Mouse (Mus musculus) myocyte (in vitro differentiated cells): ENCODE measurements around the gene St5. TPM values are rescaled to one million over a fixed set of nuclear protein-coding genes. Genes with fewer than 3 reads are reported as not detected.

Source experiments
- H3K27me3 ChIP-seq: one replicate; pipeline ENCODE4 v1.6.1; 2011; ENCODE audit not compliant: control insufficient read depth, insufficient read depth, insufficient read length
- H3K36me3 ChIP-seq: one replicate; pipeline ENCODE4 v1.6.1; 2011; ENCODE audit not compliant: control insufficient read depth, insufficient read depth
- H3K4me2 ChIP-seq: one replicate; pipeline ENCODE4 v1.6.1; 2011; ENCODE audit warnings: low read depth, control low read depth
- H3K4me3 ChIP-seq: one replicate; pipeline ENCODE4 v1.5.1; 2011; ENCODE audit warnings: mild to moderate bottlenecking, control low read depth, moderate library complexity
- H3K79me2 ChIP-seq: one replicate; pipeline ENCODE4 v1.6.1; 2011; ENCODE audit not compliant: control insufficient read depth, insufficient read depth
- H3ac ChIP-seq: one replicate; pipeline ENCODE4 v1.6.1; 2011; ENCODE audit not compliant: control insufficient read depth, insufficient read length
- CEBPB ChIP-seq: IDR thresholded peaks from 2 replicates; pipeline ENCODE4 v1.6.1; 2011; ENCODE audit warnings: mild to moderate bottlenecking, moderate library complexity; ENCODE audit not compliant: poor library complexity, insufficient read depth, severe bottlenecking
- E2F4 ChIP-seq: IDR thresholded peaks from one replicate; pipeline ENCODE4 v1.6.1; 2011; ENCODE audit warnings: mild to moderate bottlenecking, control low read depth, moderate library complexity; ENCODE audit not compliant: insufficient read depth
- MAX ChIP-seq: IDR thresholded peaks from one replicate; pipeline ENCODE4 v1.6.1; 2011; ENCODE audit warnings: low read depth, mild to moderate bottlenecking, control low read depth
- MYOD1 ChIP-seq, 3 experiments: IDR thresholded peaks; one replicate each; pipeline ENCODE4 v1.6.1; 2011; ENCODE audit warnings: control low read depth in 2 of 3, low read depth in 2 of 3, mild to moderate bottlenecking in 2 of 3, moderate library complexity in 1 of 3; ENCODE audit not compliant: insufficient read length in 2 of 3, control insufficient read depth in 1 of 3
- MYOG ChIP-seq, 3 experiments: IDR thresholded peaks; one replicate each; pipeline ENCODE4 v1.6.1; 2011; ENCODE audit warnings: control low read depth in 2 of 3, low read depth in 2 of 3, mild to moderate bottlenecking in 2 of 3; ENCODE audit not compliant: insufficient read length in 2 of 3, control insufficient read depth in 1 of 3, insufficient read depth in 1 of 3
- POLR2A ChIP-seq: IDR thresholded peaks from one replicate; pipeline ENCODE4 v1.6.1; 2011; ENCODE audit warnings: low read depth, mild to moderate bottlenecking, control low read depth, moderate library complexity; ENCODE audit not compliant: insufficient read length
- POLR2AphosphoS2 ChIP-seq: IDR thresholded peaks from one replicate; pipeline ENCODE4 v1.6.1; 2011; ENCODE audit warnings: low read depth, control low read depth; ENCODE audit not compliant: insufficient read length
- REST ChIP-seq: IDR thresholded peaks from one replicate; pipeline ENCODE4 v1.6.1; 2011; ENCODE audit warnings: mild to moderate bottlenecking, control low read depth, moderate library complexity; ENCODE audit not compliant: insufficient read depth, insufficient read length
- SRF ChIP-seq: IDR thresholded peaks from one replicate; pipeline ENCODE4 v1.6.1; 2011; ENCODE audit warnings: low read depth; ENCODE audit not compliant: control insufficient read depth, insufficient read length
- TCF12 ChIP-seq: IDR thresholded peaks from one replicate; pipeline ENCODE4 v1.6.1; 2011; ENCODE audit warnings: mild to moderate bottlenecking, control low read depth; ENCODE audit not compliant: poor library complexity, insufficient read depth, severe bottlenecking
- TCF3 ChIP-seq: IDR thresholded peaks from one replicate; pipeline ENCODE4 v1.6.1; 2011; ENCODE audit warnings: low read depth, control low read depth; ENCODE audit not compliant: insufficient read length
- USF1 ChIP-seq: IDR thresholded peaks from one replicate; pipeline ENCODE4 v1.6.1; 2011; ENCODE audit warnings: low read depth, mild to moderate bottlenecking, control low read depth, moderate library complexity
- polyA plus RNA-seq: library from polyadenylated mRNA; unstranded; fragments of >200 nt; fragmentation: generic; extraction: Trizol; gene quantifications from one replicate; pipeline ENCODE4 v1.2.1, GENCODE M21; 2012; ENCODE audit warnings: missing spikeins

Gene St5
- polyA plus RNA-seq, 1 experiment: 34.1 TPM

- Histone ChIP-seq H3K4me2 (peak overlapping the region; percentile 71), H3ac (no peak overlapping the region), H3K36me3 (peaks cover 4% of the 10 kb centered on the region), H3K27me3 (no peaks in the 10 kb centered on the region), H3K4me3 (no peak overlapping the region), H3K79me2 (peaks cover 72% of the 10 kb centered on the region)
- TF ChIP-seq TCF3: no peak
- TF ChIP-seq CEBPB: no peak
- no peak for TF ChIP-seq REST
- TF ChIP-seq POLR2A: no peak
- TF ChIP-seq USF1: no peak
- TF ChIP-seq TCF12: no peak
- TF ChIP-seq POLR2AphosphoS2: no peak
- TF ChIP-seq E2F4: no peak
- no peak for TF ChIP-seq MYOG (IDR thresholded peaks at IDR 0.05; ENCODE audit: control insufficient read depth in 1 of 3, insufficient read depth in 1 of 3, insufficient read length in 2 of 3, low read depth in 2 of 3)
- no peak for TF ChIP-seq SRF
- TF ChIP-seq MYOD1 (IDR thresholded peaks at IDR 0.05; ENCODE audit: control insufficient read depth in 1 of 3, insufficient read length in 2 of 3, low read depth in 2 of 3): no peak
- no peak for TF ChIP-seq MAX
Measured at GRCm38 (mm10) chr7:109562676-109563075, 140.7 kb downstream of the St5 start.

DNA sequence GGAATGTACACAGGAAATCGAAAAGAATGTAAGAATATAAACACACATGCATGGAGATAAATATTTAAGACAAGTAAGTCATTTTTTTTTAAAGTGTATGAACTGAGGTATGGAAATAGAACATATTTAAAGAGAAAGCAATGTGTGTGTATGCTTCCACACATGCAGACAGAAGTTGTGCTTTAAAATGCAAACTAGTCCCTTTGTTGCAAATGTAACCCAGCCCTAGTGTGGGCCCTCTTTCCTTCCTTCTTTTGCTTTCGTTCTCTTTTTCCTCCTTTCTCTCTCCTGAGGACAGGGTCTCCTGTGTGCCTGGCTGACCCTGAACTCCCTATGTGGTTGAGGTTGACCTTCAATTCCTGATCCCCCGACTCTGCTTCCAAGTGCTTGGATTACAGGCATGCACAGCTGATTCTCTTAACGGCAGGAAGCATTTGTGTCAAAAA lies 141.2 kb downstream of the St5 start:
- TF ChIP-seq CEBPB (no peak), MYOD1 (IDR thresholded peaks at IDR 0.05; ENCODE audit: control insufficient read depth in 1 of 3, insufficient read length in 2 of 3, low read depth in 2 of 3) (peak in 1 of 3 experiments; percentile 44), USF1 (no peak)
- Histone ChIP-seq H3K79me2 (peaks cover 67% of the 10 kb centered on the region), H3K4me2 (peak overlapping the region; percentile 71), H3K36me3 (no peaks in the 10 kb centered on the region), H3K4me3 (no peak overlapping the region), H3K27me3 (no peaks in the 10 kb centered on the region), H3ac (no peak overlapping the region)

GRCm38 (mm10) chr7:109561466-109562153 lies 141.8 kb downstream of the St5 start:
- no peak overlapping the region for H3K4me3 ChIP-seq
- H3K79me2 ChIP-seq: peaks cover 62% of the 10 kb centered on the region
- TF ChIP-seq SRF (no peak), MYOD1 (IDR thresholded peaks at IDR 0.05; ENCODE audit: control insufficient read depth in 1 of 3, insufficient read length in 2 of 3, low read depth in 2 of 3) (no peak), POLR2A (no peak), MYOG (IDR thresholded peaks at IDR 0.05; ENCODE audit: control insufficient read depth in 1 of 3, insufficient read depth in 1 of 3, insufficient read length in 2 of 3, low read depth in 2 of 3) (no peak), TCF12 (no peak), POLR2AphosphoS2 (no peak), TCF3 (no peak), E2F4 (no peak), USF1 (no peak), MAX (no peak), REST (no peak)
- peak overlapping the region; percentile 71 for H3K4me2 ChIP-seq
- H3K36me3 ChIP-seq: no peaks in the 10 kb centered on the region
- H3ac ChIP-seq: no peak overlapping the region
- H3K27me3 ChIP-seq: no peaks in the 10 kb centered on the region

DNA sequence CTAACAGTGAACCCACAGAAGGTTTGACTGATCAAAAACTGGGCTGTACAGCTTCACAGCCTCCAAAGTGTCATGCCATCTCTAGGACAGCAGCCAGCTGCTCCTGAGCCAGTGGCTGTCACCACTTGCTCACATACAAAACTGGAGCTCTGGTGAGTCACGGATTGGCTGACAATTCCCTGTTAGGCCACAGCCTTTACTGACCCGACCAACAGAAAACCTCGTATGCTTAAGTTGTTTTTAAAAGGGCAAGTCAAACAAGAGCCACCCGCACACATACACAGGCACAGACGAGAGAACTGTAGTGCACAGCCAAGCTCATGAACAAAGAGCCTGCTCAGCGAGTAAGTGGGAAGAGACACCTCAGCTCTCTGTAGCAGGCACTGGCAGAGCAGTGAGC lies 143.9 kb downstream of the St5 start:
- no peak for TF ChIP-seq MAX
- TF ChIP-seq MYOG (IDR thresholded peaks at IDR 0.05; ENCODE audit: control insufficient read depth in 1 of 3, insufficient read depth in 1 of 3, insufficient read length in 2 of 3, low read depth in 2 of 3): peak in 2 of 3 experiments; percentile 26 to 50
- TF ChIP-seq MYOD1 (IDR thresholded peaks at IDR 0.05; ENCODE audit: control insufficient read depth in 1 of 3, insufficient read length in 2 of 3, low read depth in 2 of 3): peak in 2 of 3 experiments; percentile 20 to 48
- no peaks in the 10 kb centered on the region for H3K27me3 ChIP-seq
- H3K4me2 ChIP-seq: peak overlapping the region; percentile 57
- H3K36me3 ChIP-seq: peaks cover 14% of the 10 kb centered on the region
- peaks cover 43% of the 10 kb centered on the region for H3K79me2 ChIP-seq
- H3K4me3 ChIP-seq: no peak overlapping the region
- no peak overlapping the region for H3ac ChIP-seq

DNA sequence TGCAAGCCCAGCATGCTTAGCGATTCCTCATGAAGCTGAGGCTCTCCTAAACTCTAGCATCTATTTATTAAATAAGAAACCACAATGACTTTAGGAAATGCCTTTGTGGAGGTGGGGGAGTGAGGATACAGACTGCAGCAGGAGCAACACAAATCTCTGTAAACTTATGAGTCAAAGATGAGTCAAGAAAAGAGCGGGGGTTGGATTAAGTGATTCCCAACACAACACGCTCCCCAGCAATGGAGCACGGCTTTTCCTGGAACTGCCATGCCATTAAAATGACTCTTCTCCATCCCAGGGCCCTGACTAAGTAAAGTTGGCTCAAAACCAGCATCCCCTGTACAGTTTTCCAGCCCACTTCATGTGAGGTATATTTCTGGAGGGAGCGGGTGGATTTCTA lies 156.7 kb downstream of the St5 start:
- Histone ChIP-seq H3ac (no peak overlapping the region), H3K36me3 (peaks cover 28% of the 10 kb centered on the region), H3K79me2 (no peaks in the 10 kb centered on the region), H3K4me2 (peak overlapping the region; percentile 62), H3K4me3 (no peak overlapping the region), H3K27me3 (no peaks in the 10 kb centered on the region)
- no peak for TF ChIP-seq MYOD1 (IDR thresholded peaks at IDR 0.05; ENCODE audit: control insufficient read depth in 1 of 3, insufficient read length in 2 of 3, low read depth in 2 of 3)
- TF ChIP-seq SRF: no peak
- no peak for TF ChIP-seq E2F4
- no peak for TF ChIP-seq TCF3
- no peak for TF ChIP-seq USF1
- TF ChIP-seq POLR2AphosphoS2: no peak
